Mouse (Mus musculus): ENCODE measurements around the gene Serpina1b. TPM values are rescaled to one million over a fixed set of nuclear protein-coding genes. Genes with fewer than 3 reads are reported as not detected.
"Not testable (repeated sequence)": the region's sequence is repeated elsewhere in the genome, so short reads cannot be mapped to it uniquely, and the experiment has no call there.

Gene Serpina1b
- polyA plus RNA-seq, 1 experiment from 2014 or later, result 0.46 TPM

DNA sequence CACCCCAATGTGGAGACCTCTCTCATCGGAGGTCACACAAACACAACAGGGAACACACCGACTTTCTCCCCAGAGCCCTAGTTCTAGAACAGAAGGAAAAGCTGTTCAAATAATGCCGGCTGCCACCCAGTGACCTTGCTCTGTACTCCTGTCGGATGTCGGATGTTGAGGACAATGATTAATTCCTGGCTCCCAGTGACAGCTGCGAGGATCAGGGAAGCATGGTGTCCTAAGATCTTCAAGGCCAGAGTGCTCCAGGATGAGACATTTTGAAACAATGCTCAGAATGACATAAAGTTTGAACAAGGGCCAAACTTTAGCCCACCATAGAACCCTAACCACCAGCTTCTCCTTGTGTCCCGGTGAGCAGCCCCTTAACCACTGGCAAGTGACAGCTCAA is 143.2 kb downstream of the Serpina1b start:
- Histone ChIP-seq H3K36me3 (replicated peaks; ENCODE audit: control insufficient read depth, insufficient read depth, low read depth, low read length) (no peaks in the 10 kb centered on the region), H3K4me2 (ENCODE audit: low read depth, low read length) (no peak overlapping the region), H3K4me1 (ENCODE audit: control insufficient read depth, insufficient read depth, low read length) (no peaks in the 10 kb centered on the region), H3K9me3 (replicated peaks; ENCODE audit: control insufficient read depth, low read length) (no peaks in the 10 kb centered on the region), H3K27ac (replicated peaks; ENCODE audit: low read depth, low read length) (no peak overlapping the region), H3K27me3 (ENCODE audit: control insufficient read depth, insufficient read depth, low read length) (no peaks in the 10 kb centered on the region), H3K4me3 (ENCODE audit: low read depth, low read length) (no peak overlapping the region), H3K9ac (replicated peaks; ENCODE audit: low read length) (no peak overlapping the region)
- WGBS, result 63% methylated on average over 7 of the region's 7 CpGs
- DNase-seq (ENCODE audit: low spot score), result no peak
- no peak for ATAC-seq (replicated peaks; ENCODE audit: insufficient number of reproducible peaks, low FRiP score, low TSS enrichment, low read depth)

DNA sequence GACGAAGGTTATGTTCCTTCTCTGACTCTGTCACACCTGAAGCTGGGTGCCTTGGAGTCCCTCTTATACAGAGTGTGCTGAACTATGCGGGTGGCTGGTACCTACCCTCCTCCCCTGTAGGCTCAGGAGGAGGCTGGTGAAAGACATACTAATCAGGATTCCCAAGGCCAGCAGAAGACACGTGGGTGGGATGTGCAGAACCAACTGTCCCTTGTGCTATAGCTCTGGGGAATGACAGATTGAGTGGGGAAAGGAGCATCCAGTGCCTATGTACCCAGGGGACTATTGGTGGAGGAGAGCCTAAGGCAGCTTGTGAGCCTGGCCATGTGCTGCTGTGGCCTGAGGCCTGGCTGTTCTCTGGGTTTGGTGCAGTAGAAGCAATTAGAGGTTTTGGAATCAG is 144.1 kb downstream of the Serpina1b start:
- H3K9ac ChIP-seq (replicated peaks; ENCODE audit: low read length), result no peak overlapping the region
- H3K27me3 ChIP-seq (ENCODE audit: control insufficient read depth, insufficient read depth, low read length), result no peaks in the 10 kb centered on the region
- H3K4me1 ChIP-seq (ENCODE audit: control insufficient read depth, insufficient read depth, low read length), result no peaks in the 10 kb centered on the region
- 79% methylated on average over 3 of the region's 3 CpGs for WGBS
- H3K4me3 ChIP-seq (ENCODE audit: low read depth, low read length), result no peak overlapping the region
- H3K36me3 ChIP-seq (replicated peaks; ENCODE audit: control insufficient read depth, insufficient read depth, low read depth, low read length), result no peaks in the 10 kb centered on the region
- no peaks in the 10 kb centered on the region for H3K9me3 ChIP-seq (replicated peaks; ENCODE audit: control insufficient read depth, low read length)
- DNase-seq (ENCODE audit: low spot score), result no peak
- no peak for ATAC-seq (replicated peaks; ENCODE audit: insufficient number of reproducible peaks, low FRiP score, low TSS enrichment, low read depth)
- no peak overlapping the region for H3K27ac ChIP-seq (replicated peaks; ENCODE audit: low read depth, low read length)
- no peak overlapping the region for H3K4me2 ChIP-seq (ENCODE audit: low read depth, low read length)

DNA sequence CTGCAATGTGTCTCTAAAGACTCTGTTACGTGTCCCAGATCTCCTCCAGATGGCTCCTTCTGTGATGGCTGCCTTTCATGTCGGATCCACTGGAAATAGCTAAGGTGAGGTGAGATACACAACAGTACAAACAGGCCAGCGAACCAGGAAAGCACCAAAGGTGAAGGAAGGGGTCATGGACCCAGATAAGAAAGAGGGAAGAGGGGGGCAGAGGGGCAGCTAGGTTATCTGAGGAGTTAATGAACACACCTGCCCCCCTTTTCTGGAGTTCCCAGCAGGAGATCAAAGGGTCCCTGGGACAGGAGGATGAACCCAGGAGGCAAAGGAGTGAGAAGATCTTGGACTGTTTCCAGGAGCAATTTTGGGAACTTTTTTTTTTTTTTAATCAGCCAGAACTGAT is 144.8 kb downstream of the Serpina1b start:
- Histone ChIP-seq H3K9ac (replicated peaks; ENCODE audit: low read length) (no peak overlapping the region), H3K9me3 (replicated peaks; ENCODE audit: control insufficient read depth, low read length) (no peaks in the 10 kb centered on the region), H3K36me3 (replicated peaks; ENCODE audit: control insufficient read depth, insufficient read depth, low read depth, low read length) (no peaks in the 10 kb centered on the region), H3K27ac (replicated peaks; ENCODE audit: low read depth, low read length) (no peak overlapping the region), H3K4me1 (ENCODE audit: control insufficient read depth, insufficient read depth, low read length) (no peaks in the 10 kb centered on the region), H3K4me2 (ENCODE audit: low read depth, low read length) (no peak overlapping the region), H3K4me3 (ENCODE audit: low read depth, low read length) (no peak overlapping the region), H3K27me3 (ENCODE audit: control insufficient read depth, insufficient read depth, low read length) (no peaks in the 10 kb centered on the region)
- WGBS, result 85% methylated on average over 3 of the region's 3 CpGs
- no peak for DNase-seq (ENCODE audit: low spot score)
- no peak for ATAC-seq (replicated peaks; ENCODE audit: insufficient number of reproducible peaks, low FRiP score, low TSS enrichment, low read depth)

DNA sequence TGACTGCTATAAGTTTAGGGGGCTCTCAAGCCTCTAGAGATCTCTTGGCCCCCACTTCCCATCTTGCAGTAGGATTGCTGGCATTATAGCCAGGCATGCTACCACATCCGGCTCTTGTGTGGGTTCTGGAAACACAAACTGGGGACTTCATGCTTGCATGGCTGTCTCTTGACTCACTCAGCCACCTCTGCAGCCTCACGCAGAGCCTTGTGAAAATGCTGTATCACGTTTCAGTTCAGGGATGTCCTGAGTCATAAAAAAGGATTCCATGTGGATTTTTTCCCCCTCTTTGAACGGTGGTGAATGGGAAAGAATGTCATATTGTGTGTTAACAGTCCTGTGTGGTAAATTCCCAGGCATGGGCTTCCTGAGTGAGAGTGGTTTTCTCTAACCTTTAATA is 146.4 kb downstream of the Serpina1b start:
- H3K4me1 ChIP-seq (ENCODE audit: control insufficient read depth, insufficient read depth, low read length), result no peaks in the 10 kb centered on the region
- H3K4me2 ChIP-seq (ENCODE audit: low read depth, low read length), result no peak overlapping the region
- no peak overlapping the region for H3K27ac ChIP-seq (replicated peaks; ENCODE audit: low read depth, low read length)
- H3K9me3 ChIP-seq (replicated peaks; ENCODE audit: control insufficient read depth, low read length), result no peaks in the 10 kb centered on the region
- DNase-seq (ENCODE audit: low spot score), result no peak
- 61% methylated on average over 4 of the region's 4 CpGs for WGBS
- no peak for ATAC-seq (replicated peaks; ENCODE audit: insufficient number of reproducible peaks, low FRiP score, low TSS enrichment, low read depth)
- no peak overlapping the region for H3K9ac ChIP-seq (replicated peaks; ENCODE audit: low read length)
- no peak overlapping the region for H3K4me3 ChIP-seq (ENCODE audit: low read depth, low read length)
- no peaks in the 10 kb centered on the region for H3K36me3 ChIP-seq (replicated peaks; ENCODE audit: control insufficient read depth, insufficient read depth, low read depth, low read length)
- H3K27me3 ChIP-seq (ENCODE audit: control insufficient read depth, insufficient read depth, low read length), result no peaks in the 10 kb centered on the region

DNA sequence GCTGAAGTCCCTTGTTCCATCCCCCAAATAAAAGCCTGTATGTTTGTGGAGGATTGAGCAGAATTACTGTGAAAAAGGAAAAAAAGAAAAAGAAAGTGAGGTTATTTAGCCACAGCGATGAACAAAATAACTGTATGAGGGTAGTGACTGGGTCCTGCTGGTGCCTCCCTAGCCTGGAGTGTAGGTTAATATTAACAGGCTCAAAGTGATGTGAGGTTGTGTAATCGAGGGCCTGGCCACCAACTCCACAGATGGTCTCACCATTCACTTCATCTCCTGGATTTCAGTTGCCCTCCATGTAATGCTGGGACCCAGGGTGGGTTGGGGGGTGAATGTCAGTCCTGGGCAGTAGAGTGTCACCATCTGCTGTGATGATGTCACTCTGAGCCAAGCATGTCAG is 148.4 kb downstream of the Serpina1b start:
- Histone ChIP-seq H3K9ac (replicated peaks; ENCODE audit: low read length) (no peak overlapping the region), H3K4me2 (ENCODE audit: low read depth, low read length) (no peak overlapping the region), H3K36me3 (replicated peaks; ENCODE audit: control insufficient read depth, insufficient read depth, low read depth, low read length) (no peaks in the 10 kb centered on the region), H3K27ac (replicated peaks; ENCODE audit: low read depth, low read length) (no peak overlapping the region), H3K27me3 (ENCODE audit: control insufficient read depth, insufficient read depth, low read length) (no peaks in the 10 kb centered on the region), H3K4me3 (ENCODE audit: low read depth, low read length) (no peak overlapping the region), H3K9me3 (replicated peaks; ENCODE audit: control insufficient read depth, low read length) (no peaks in the 10 kb centered on the region), H3K4me1 (ENCODE audit: control insufficient read depth, insufficient read depth, low read length) (no peaks in the 10 kb centered on the region)
- ATAC-seq (replicated peaks; ENCODE audit: insufficient number of reproducible peaks, low FRiP score, low TSS enrichment, low read depth) (no peak), DNase-seq (ENCODE audit: low spot score) (no peak)
- WGBS, result 79% methylated on average over 2 of the region's 2 CpGs

DNA sequence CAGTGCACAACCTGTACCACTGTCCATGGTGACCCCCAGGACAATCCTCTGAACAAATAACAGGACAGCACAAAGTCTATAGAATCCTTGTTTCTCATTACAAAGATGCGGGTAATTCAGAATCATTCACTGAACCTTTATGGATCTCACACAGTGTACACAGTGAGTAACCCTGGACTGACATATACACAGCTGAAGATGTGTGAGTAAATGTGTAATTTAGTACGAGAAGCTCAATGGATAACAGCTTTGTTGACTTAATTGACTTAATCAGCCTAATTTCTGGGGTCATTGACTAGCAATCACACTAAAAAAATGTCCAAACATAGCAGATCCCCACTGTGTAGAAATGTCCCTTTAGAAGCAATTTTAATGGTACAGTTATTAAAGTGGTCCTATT is 149.0 kb downstream of the Serpina1b start:
- ATAC-seq (replicated peaks; ENCODE audit: insufficient number of reproducible peaks, low FRiP score, low TSS enrichment, low read depth), result no peak
- H3K9me3 ChIP-seq (replicated peaks; ENCODE audit: control insufficient read depth, low read length), result no peaks in the 10 kb centered on the region
- no peak overlapping the region for H3K9ac ChIP-seq (replicated peaks; ENCODE audit: low read length)
- 71% methylated on average over 2 of the region's 2 CpGs for WGBS
- no peaks in the 10 kb centered on the region for H3K4me1 ChIP-seq (ENCODE audit: control insufficient read depth, insufficient read depth, low read length)
- no peak overlapping the region for H3K4me2 ChIP-seq (ENCODE audit: low read depth, low read length)
- H3K27ac ChIP-seq (replicated peaks; ENCODE audit: low read depth, low read length), result no peak overlapping the region
- no peaks in the 10 kb centered on the region for H3K36me3 ChIP-seq (replicated peaks; ENCODE audit: control insufficient read depth, insufficient read depth, low read depth, low read length)
- no peaks in the 10 kb centered on the region for H3K27me3 ChIP-seq (ENCODE audit: control insufficient read depth, insufficient read depth, low read length)
- DNase-seq (ENCODE audit: low spot score), result no peak
- no peak overlapping the region for H3K4me3 ChIP-seq (ENCODE audit: low read depth, low read length)

DNA sequence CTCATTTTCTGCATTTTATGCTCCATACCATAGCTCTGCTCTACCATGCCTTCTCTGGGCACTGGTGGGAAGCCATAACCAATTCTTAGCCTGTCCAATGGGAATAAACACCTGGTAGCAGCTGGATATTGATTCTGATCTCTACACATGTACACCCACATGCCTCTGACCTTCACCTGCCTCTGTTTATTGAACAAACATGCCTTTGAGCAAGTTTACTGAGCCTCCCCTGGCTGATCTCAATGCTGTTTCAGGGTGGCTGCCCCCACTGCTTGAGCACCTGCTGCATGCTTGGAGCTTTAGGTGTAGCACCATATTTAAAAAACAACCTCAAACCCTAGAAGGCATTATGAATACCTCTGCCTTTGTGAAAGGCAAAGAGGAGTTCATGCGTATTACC is 150.3 kb downstream of the Serpina1b start:
- not testable (repeated sequence) for H3K4me2 ChIP-seq (ENCODE audit: low read depth, low read length); DNase-seq (ENCODE audit: low spot score); H3K9me3 ChIP-seq (replicated peaks; ENCODE audit: control insufficient read depth, low read length); H3K27ac ChIP-seq (replicated peaks; ENCODE audit: low read depth, low read length); H3K36me3 ChIP-seq (replicated peaks; ENCODE audit: control insufficient read depth, insufficient read depth, low read depth, low read length); H3K9ac ChIP-seq (replicated peaks; ENCODE audit: low read length); H3K27me3 ChIP-seq (ENCODE audit: control insufficient read depth, insufficient read depth, low read length); H3K4me3 ChIP-seq (ENCODE audit: low read depth, low read length); ATAC-seq (replicated peaks; ENCODE audit: insufficient number of reproducible peaks, low FRiP score, low TSS enrichment, low read depth); H3K4me1 ChIP-seq (ENCODE audit: control insufficient read depth, insufficient read depth, low read length)
- WGBS, result 93% methylated on average over 1 of the region's 1 CpGs

All from embryonic facial prominence, embryonic 11.5 days (tissue).